Mouse (Mus musculus) small intestine, adult 2 months (tissue): ENCODE results near the gene Laptm4a. TPM values are rescaled to one million over a fixed set of nuclear protein-coding genes. Genes with fewer than 3 reads are reported as not detected.

Source experiments
- H3K27ac ChIP-seq: fragments of 200-500 bp; 2 replicates; pipeline ENCODE4 v1.5.1; 2012; ENCODE audit warnings: low read depth, low read length, control low read depth, inconsistent platforms; ENCODE audit not compliant: insufficient read depth
- H3K27me3 ChIP-seq: fragments of 200-500 bp; 2 replicates; pipeline ENCODE4 v1.6.1; 2012; ENCODE audit warnings: mild to moderate bottlenecking, moderate library complexity, low read length, inconsistent platforms; ENCODE audit not compliant: control insufficient read depth, insufficient read depth
- H3K36me3 ChIP-seq: fragments of 200-500 bp; 2 replicates; pipeline ENCODE4 v1.6.1; 2012; ENCODE audit warnings: mild to moderate bottlenecking, low read length, control low read depth, inconsistent platforms; ENCODE audit not compliant: control insufficient read depth, insufficient read depth
- H3K4me1 ChIP-seq: fragments of 200-500 bp; 2 replicates; pipeline ENCODE4 v1.6.1; 2012; ENCODE audit warnings: low read length, inconsistent platforms, mixed read lengths; ENCODE audit not compliant: control insufficient read depth, insufficient read depth, insufficient read length
- H3K4me3 ChIP-seq: fragments of 200-500 bp; 2 replicates; pipeline ENCODE4 v1.5.1; 2012; ENCODE audit warnings: low read depth, mild to moderate bottlenecking, control low read depth, inconsistent platforms, low read length, moderate library complexity
- CTCF ChIP-seq: fragments of 200-500 bp; IDR thresholded peaks from 2 replicates; pipeline ENCODE4 v1.5.1; 2012; ENCODE audit warnings: low read depth, mild to moderate bottlenecking, control low read depth, inconsistent platforms, low read length, moderate library complexity, mixed read lengths; ENCODE audit not compliant: insufficient replicate concordance, insufficient read length; ENCODE audit errors: extremely low read depth
- POLR2A ChIP-seq: fragments of 200-500 bp; IDR thresholded peaks from 2 replicates; pipeline ENCODE4 v1.6.1; 2012; ENCODE audit warnings: low read depth, mild to moderate bottlenecking, control low read depth, inconsistent platforms, low read length, moderate library complexity
- WGBS: fragments of 180-500 bp; shearing (Covaris S2); methylation state at CpG from one replicate; pipeline ENCODE4 v1.1.7; 2018; 5-methylcytosine and 5-hydroxymethylcytosine counted together
- polyA plus RNA-seq: library from polyadenylated mRNA; depleted of rRNA; stranded (reverse); fragments of >200 nt; gene quantifications from 2 replicates; pipeline ENCODE4 v1.2.3, GENCODE M21; 2012

Gene Laptm4a
- polyA plus RNA-seq, 1 experiment = 72.5 TPM

- TF ChIP-seq CTCF (no peak), POLR2A (no peak)
- no peak overlapping the region for H3K27ac ChIP-seq
- H3K27me3 ChIP-seq = no peaks in the 10 kb centered on the region
- H3K36me3 ChIP-seq = peaks cover 37% of the 10 kb centered on the region
- H3K4me1 ChIP-seq = no peaks in the 10 kb centered on the region
- 90% methylated on average over 4 of the region's 4 CpGs for WGBS
- no peak overlapping the region for H3K4me3 ChIP-seq
These were observed 18.0 kb downstream of the Laptm4a start for GRCm38 (mm10) chr12:8939490-8939889.

- H3K27me3 ChIP-seq = no peaks in the 10 kb centered on the region
- WGBS = 64% methylated on average over 12 of the region's 12 CpGs
These were observed 18.8 kb downstream of the Laptm4a start for GRCm38 (mm10) chr12:8940011-8941005.

GRCm38 (mm10) chr12:8941131-8941615 is 19.7 kb downstream of the Laptm4a start:
- H3K36me3 ChIP-seq = peaks cover 26% of the 10 kb centered on the region
- H3K27me3 ChIP-seq = no peaks in the 10 kb centered on the region
- WGBS = 69% methylated on average over 4 of the region's 4 CpGs
- TF ChIP-seq CTCF (no peak), POLR2A (no peak)
- H3K4me1 ChIP-seq = no peaks in the 10 kb centered on the region
- H3K4me3 ChIP-seq = no peak overlapping the region
- no peak overlapping the region for H3K27ac ChIP-seq

More at GRCm38 (mm10) chr12:8940011-8941005, 18.8 kb downstream of the Laptm4a start:
- no peak overlapping the region for H3K4me3 ChIP-seq
- H3K27ac ChIP-seq = no peak overlapping the region
- no peaks in the 10 kb centered on the region for H3K4me1 ChIP-seq
- H3K36me3 ChIP-seq = peaks cover 34% of the 10 kb centered on the region
- TF ChIP-seq POLR2A (no peak), CTCF (no peak)

GRCm38 (mm10) chr12:8941699-8942392 is 20.4 kb downstream of the Laptm4a start:
- 41% methylated on average over 4 of the region's 4 CpGs for WGBS
- no peaks in the 10 kb centered on the region for H3K4me1 ChIP-seq
- H3K27me3 ChIP-seq = no peaks in the 10 kb centered on the region
- no peak for TF ChIP-seq POLR2A
- no peak for TF ChIP-seq CTCF
- peaks cover 20% of the 10 kb centered on the region for H3K36me3 ChIP-seq
- H3K27ac ChIP-seq = no peak overlapping the region
- no peak overlapping the region for H3K4me3 ChIP-seq

- WGBS = 50% methylated on average over 9 of the region's 9 CpGs
- Histone ChIP-seq H3K36me3 (no peaks in the 10 kb centered on the region), H3K4me1 (peaks cover 5% of the 10 kb centered on the region), H3K27ac (no peak overlapping the region), H3K4me3 (no peak overlapping the region), H3K27me3 (peaks cover 4% of the 10 kb centered on the region)
- TF ChIP-seq CTCF (no peak), POLR2A (no peak)
These were observed 25.7 kb downstream of the Laptm4a start for GRCm38 (mm10) chr12:8947163-8947562.

- Histone ChIP-seq H3K27me3 (peaks cover 4% of the 10 kb centered on the region), H3K27ac (no peak within 1 kb of the TSS), H3K4me1 (peaks cover 5% of the 10 kb centered on the region), H3K36me3 (no peaks in the 10 kb centered on the region), H3K4me3 (peak within 1 kb of the TSS; percentile 45)
- TF ChIP-seq POLR2A (no peak), CTCF (no peak)
- 4% methylated on average over 42 of the region's 42 CpGs for WGBS
These were observed 26.4 kb downstream of the Laptm4a start, which contains the start of gene Matn3 for GRCm38 (mm10) chr12:8947714-8948464. Gene Matn3, plus strand, starts transcription at chr12:8947929.
